11 mouse cellular contexts compared by ENCODE assay signal in genomic region chr13:44121241-44121671, GRCm38 (mm10).
A peak's percentile ranks its signal among the peaks of the same experiment; 100 is the strongest.
DNase-seq lines count a peak whose midpoint lies in the region; ATAC-seq lines count a peak whose summit lies in the region.
"Had no signal": no experiment of that assay in that cellular context is flagged by ENCODE, and none has a peak within 500 bp of the region (broad histone marks: within the 10 kb centered on the region; RNA-seq: fewer than 3 reads in every experiment).

No protein-coding gene starts in this region.

- intact Hi-C loops in left cerebral cortex, postnatal 14 days (cut with DNase I): no loop called here

- H3K4me2 ChIP-seq in forebrain, embryonic 13.5 days: peak overlapping the region; percentile 30
- 0 out of 2 replicates have a peak overlapping the region, but pooled peaks have one; percentile 2 for H3K4me2 ChIP-seq in limb, embryonic 11.5 days (ENCODE audit: low read depth, severe bottlenecking)
- H3K4me2 ChIP-seq: heart, embryonic 11.5 days had no signal

- H3K9ac ChIP-seq in forebrain, embryonic 13.5 days: peak overlapping the region; percentile 14; the same call in 1 of the 2 replicates
- no peak overlapping the region for H3K9ac ChIP-seq in limb, embryonic 11.5 days (ENCODE audit: low read length)

- peak overlapping the region; percentile 82 for H3K27ac ChIP-seq in forebrain, embryonic 13.5 days
- peak overlapping the region; percentile 60 for H3K27ac ChIP-seq in limb, embryonic 11.5 days (replicated peaks; ENCODE audit: low read depth, low read length)

- H3K4me1 ChIP-seq in forebrain, embryonic 13.5 days: peaks cover 30% of the 10 kb centered on the region
- H3K4me1 ChIP-seq in limb, embryonic 11.5 days (ENCODE audit: control insufficient read depth, insufficient read depth, low read length): peaks cover 13% of the 10 kb centered on the region

- ATAC-seq in forebrain, embryonic 13.5 days: peak; percentile 74
- ATAC-seq in limb, embryonic 11.5 days (ENCODE audit: insufficient number of reproducible peaks, low FRiP score, low TSS enrichment, low read depth): peak; percentile 35; the same call in 1 of the 2 replicates
- no peak for ATAC-seq in frontal cortex, adult (ENCODE audit: low TSS enrichment)

- DNase-seq in kidney, postnatal 4 days: peak; percentile 47 to 64
- no peak for DNase-seq in kidney, postnatal 25 days
- peak; percentile 69 for DNase-seq in limb, embryonic 11.5 days (ENCODE audit: low spot score)
- DNase-seq in retina, postnatal 1 day: peak; percentile 58
- no peak for DNase-seq in adrenal gland, adult 18-20 months (ENCODE audit: low spot score in 2 of 2)
- DNase-seq in left cerebral cortex, postnatal 14 days (ENCODE audit: low spot score in 2 of 2): no peak
- DNase-seq: right cerebral cortex, postnatal 25 days had no signal

- WGBS in forebrain, embryonic 13.5 days: 7% methylated on average over 7 of the region's 8 CpGs
- 4% methylated on average over 7 of the region's 8 CpGs for WGBS in limb, embryonic 11.5 days

- no peak overlapping the region for H3K4me3 ChIP-seq in forebrain, embryonic 13.5 days
- no peak overlapping the region for H3K4me3 ChIP-seq in limb, embryonic 11.5 days (ENCODE audit: low read depth, low read length)

- no peaks in the 10 kb centered on the region for H3K27me3 ChIP-seq in forebrain, embryonic 13.5 days
- no peaks in the 10 kb centered on the region for H3K27me3 ChIP-seq in limb, embryonic 11.5 days (ENCODE audit: control insufficient read depth, insufficient read depth, low read length)
- H3K27me3 ChIP-seq: CH12.LX had no signal

- H3K9me3 ChIP-seq in forebrain, embryonic 13.5 days (replicated peaks): no peaks in the 10 kb centered on the region
- H3K9me3 ChIP-seq in limb, embryonic 11.5 days (ENCODE audit: control insufficient read depth, low read length): no peaks in the 10 kb centered on the region

- H3K36me3 ChIP-seq in forebrain, embryonic 13.5 days (ENCODE audit: poor library complexity, severe bottlenecking): no peaks in the 10 kb centered on the region
- no peaks in the 10 kb centered on the region for H3K36me3 ChIP-seq in limb, embryonic 11.5 days (ENCODE audit: control insufficient read depth, insufficient read depth, low read length)

Comparison
In these comparisons a context has a peak if more than half of its experiments do, and no peak if none do; other contexts are left out.
1. DNase-seq: peak in kidney, postnatal 4 days (2 of 2), limb, embryonic 11.5 days (single experiment) and retina, postnatal 1 day (single experiment); none in kidney, postnatal 25 days (0 of 2), adrenal gland, adult 18-20 months (0 of 2) and left cerebral cortex, postnatal 14 days (0 of 2).